Mouse (Mus musculus) mature B cell (primary cell): ENCODE results near the gene Cyp8b1.

Experiments used
- in situ Hi-C: fragments of 300-500 bp; cut with MboI; formaldehyde crosslinking; loops from 2 replicates; pipeline ENCODE4 v1.14.3; 2019

Cyp8b1 gene

DNA sequence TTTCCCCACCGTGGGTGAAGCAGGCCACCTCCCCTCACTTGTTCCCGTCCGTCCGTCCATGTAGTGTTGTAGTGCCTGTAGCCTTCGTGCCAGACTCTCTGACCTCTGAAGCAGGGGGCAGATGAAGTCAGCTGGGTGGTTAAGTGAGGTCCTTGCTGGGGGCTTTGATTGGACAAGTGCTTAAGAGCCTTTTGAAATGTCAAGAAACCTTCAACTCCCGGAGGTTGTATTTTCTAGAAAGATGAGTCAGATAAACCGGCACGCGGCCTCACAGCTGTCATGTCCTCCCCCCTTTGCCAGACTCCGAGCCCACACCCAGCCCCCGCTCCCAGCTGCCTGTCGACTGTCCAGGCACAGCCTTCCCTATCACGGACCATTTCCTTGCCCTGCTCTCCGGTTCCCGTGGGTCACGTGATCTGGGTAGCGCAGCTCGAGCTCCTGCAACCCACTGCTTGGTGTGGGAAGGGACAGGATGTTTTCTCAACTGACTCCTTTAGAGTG is 25.6 kb downstream of the Cyp8b1 start:
- in situ Hi-C loops: no loop called here

DNA sequence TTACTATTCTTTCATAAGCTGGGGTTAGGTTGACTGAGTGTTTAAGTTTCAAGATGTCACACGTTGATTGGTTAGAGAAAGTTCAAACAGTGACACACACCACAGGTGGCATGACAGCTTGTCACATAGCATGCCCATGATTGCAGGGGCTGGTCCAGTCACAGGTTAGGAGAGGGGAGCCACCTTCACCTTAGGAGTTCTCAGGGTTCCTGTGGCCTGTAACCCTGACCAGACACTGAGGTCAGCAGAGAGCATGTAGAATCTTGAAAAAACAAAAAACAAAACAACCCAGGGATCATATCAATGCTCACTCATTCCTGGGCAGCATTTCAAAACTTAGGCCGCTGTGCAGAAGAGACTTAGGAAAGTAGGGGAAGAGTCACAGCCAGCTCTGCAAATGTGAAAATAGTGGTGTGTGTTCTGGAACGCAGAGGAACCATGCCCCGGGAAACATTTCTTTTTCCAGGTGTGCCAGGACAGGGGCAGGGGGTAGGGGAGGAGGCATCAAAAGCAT is 26.1 kb downstream of the Cyp8b1 start:
- in situ Hi-C loops: no loop called here

DNA sequence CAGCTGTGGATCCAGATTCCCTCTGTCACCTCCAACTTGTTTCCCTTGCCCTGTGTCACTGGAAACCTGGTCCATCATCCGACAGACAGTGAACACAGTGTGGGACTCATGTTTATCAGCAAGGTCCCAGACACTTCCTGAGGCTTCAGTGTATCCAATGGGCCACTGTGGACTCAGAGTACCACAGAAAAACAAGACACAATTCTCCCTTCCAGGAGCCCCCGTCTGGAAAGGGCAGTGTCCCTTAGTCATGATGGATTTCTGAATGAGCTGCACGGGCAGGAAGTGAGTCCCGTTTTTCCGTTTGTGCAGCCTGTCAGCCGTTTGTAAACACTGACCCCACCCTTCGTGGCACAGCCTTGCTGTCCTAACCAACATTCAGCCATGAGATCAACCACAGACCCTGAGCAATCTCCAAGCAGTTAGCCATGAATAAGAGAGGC is 34.1 kb downstream of the Cyp8b1 start:
- in situ Hi-C loops: no loop called here

DNA sequence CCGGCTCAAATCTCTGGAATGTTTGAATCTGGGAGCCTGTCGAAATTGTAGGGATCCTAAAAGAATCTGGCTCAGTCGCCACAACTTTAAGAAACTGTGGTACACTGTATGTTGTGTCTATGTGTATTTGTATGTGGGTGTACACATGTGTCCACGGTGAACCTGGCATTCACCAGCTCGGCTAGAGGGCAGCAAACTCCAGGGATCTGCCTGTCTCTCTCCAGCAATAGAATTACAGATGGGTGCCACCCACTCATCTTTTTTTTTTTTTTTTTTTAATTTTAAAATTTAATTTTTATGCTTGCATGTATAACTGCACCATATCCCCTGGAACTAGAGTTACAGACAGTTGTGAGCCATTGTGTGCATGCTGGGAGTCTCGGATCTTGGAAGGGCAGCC is 34.8 kb downstream of the Cyp8b1 start:
- in situ Hi-C loops: no loop called here

DNA sequence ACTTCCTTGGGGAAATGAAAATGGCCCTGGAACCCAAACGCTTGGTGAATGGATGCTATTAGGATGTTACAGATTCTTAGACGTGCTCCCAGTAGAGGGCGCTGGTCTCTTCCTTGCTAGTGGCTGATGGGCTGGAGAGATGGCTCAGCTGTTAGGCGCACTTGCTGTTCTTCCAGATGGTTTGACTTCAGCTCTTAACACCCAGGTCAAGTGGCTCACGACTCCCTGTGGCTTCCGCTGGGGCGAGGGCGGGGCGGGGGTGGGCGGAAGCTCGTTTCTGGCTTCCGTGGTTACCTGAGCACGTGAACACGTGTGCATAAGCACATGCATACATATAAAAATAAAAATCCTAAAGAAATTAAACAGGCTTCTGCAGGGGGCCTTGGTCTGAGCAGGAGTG is 35.3 kb downstream of the Cyp8b1 start:
- in situ Hi-C loops: no loop called here

DNA sequence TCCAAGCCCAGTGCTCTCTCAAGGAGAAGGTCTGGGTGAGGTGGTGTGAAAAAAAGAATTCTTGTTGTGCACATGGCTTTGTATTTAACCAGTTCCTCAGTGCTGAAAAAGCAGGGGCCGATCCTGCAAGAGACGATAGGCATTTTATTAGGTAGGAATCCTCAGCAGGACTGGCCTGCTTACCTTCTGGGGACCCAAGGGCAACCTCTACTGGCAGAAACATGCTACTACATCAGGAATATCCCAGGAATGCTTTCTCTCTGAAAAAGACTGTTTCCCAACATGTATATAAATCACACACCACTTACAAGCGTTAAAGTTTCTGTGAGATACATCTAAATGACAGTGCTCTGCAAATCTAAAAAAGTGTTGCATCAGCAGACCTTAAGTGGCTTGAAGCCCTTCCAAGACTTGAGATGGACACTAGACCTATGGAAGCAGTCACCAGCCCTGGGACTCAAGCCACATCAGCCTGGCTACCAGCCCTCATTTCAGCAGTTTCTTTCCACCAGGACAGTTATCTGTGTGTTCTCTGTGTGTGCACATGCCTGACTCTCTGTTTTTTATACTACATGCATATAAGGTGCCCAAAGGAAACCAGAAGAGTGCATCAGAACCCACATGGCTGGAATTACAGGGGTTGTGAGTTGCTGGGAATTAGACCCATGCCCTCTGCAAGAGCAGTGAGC is 38.9 kb downstream of the Cyp8b1 start:
- in situ Hi-C loops: no loop called here

DNA sequence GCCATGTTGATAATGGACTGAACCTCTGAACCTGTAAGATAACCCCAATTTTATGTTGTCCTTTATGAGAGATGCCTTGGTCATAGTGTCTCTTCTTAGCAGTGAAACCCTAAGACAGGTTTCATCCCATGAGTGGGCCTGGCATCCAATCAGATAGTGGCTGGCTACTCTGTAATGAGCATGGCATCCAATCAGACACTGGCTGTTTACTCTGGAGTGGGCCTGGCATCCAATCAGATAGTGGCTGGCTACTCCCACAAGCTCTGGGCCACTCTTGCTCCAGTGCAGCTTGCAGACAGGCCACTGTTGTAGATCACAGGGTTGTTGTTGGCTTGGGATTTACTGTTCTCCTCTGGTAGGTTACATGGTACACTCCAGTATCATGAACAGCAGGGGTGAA is 42.5 kb downstream of the Cyp8b1 start:
- in situ Hi-C loops: no loop called here

DNA sequence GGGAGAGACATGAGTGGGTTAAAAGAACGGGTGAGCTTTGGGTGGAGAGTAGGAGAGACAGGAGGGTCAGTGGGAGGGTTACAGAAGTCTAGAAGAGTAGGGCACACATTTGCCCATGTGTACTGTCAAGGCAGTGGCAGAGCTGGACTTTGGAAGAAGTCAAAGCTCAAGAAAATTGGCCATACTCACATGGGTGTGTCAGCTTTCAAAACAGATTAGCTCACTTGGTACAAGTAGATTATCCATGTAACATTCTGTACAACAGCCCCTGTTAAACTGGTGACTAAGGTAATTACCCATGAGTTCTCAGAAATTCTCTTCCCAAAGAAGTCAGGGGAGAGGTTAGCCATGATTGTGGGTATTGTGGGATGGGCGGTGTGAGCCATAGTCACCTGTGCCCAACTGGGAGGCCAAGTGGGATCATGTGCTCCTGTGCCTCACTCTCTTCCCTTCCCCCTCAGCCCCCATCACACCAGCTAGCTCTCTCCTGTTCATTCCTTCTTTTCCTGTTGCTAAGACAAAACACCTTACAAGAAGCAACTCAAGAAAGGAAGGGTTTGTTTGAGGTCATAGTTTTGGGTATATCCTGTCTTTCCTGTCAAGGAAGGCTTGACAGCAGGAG is 43.9 kb downstream of the Cyp8b1 start:
- in situ Hi-C loops: no loop called here

DNA sequence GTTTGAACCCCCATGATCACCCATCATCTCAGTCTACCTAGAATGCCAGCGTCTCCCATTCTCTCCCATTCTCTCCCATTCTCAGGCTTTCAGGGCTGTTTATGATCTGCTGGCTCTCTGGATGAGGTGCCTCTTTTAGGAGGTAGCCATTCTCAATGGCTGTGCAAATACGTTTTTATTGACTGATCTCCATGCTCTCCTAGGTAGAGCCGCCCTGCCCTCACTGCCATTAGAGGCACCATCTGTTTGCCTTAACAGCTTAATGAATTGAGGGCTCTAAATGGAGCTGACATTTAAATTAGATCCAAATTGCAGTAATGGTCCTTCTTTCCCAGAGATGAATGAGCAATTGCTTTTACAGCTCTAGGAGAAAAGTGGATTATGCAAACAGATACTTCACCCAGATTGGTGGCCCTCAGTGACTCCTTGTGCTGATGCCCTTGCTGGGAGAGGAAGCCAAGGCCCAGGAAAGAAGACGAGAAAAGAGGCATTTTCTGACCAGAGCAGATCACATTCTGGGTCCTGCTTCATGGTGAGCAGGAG is 46.1 kb downstream of the Cyp8b1 start:
- in situ Hi-C loops: no loop called here

DNA sequence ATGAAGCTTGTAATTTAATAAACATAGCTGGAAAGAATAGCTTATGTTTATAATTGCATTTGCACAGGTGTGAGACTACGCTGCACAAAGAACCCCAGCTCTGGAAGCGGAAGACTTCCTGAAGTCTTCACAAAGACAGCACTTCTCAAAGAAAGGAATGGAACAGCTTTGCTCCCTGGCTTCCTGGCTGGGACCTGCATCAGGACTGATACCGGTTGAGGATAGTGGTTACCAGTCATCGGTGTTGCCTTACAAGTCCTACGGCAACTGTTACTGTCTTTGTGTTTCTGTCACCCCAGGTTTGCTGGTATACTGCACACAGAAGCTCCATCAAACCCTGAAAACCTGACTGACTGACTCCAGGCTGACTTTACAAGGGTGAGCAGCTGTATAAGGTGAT is 46.7 kb downstream of the Cyp8b1 start:
- in situ Hi-C loops: no loop called here

DNA sequence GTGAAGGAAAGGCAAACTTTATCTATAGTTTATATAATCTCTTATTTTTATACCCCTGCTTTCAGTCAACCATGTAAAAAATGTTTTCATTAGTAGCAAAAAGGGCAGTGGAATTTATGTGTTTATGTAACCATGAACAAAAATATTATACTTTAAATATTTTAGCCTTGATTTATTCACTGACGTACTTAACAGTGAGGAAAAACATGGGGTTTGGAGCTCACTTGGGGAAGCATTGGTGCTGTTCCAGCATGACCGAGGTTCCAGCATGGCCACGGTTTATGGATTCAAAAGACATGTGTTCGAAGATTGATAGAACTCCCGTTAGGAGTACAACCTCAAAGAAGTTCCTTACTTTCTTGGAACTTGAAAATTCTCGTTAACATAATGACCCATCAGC is 47.9 kb downstream of the Cyp8b1 start:
- in situ Hi-C loops: no loop called here

DNA sequence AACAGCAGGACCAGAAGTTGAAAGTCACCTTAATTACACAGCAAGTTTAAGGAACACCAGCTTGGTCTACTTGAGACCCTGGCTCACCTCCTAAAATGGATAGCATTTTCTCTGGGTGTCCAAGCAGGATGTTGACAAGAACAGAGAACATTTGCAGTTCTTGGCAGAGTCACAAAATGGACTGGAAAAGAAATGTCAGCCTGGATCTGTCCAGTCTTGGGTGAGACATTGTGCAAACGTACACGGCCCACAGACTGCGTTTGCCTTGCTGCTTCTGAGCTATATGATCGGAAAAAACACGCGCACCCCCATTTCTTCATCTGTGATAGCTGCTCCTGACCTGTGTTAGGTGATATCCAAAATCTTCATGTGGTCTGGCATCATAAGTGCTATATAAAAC is 48.5 kb downstream of the Cyp8b1 start:
- in situ Hi-C loops: no loop called here

DNA sequence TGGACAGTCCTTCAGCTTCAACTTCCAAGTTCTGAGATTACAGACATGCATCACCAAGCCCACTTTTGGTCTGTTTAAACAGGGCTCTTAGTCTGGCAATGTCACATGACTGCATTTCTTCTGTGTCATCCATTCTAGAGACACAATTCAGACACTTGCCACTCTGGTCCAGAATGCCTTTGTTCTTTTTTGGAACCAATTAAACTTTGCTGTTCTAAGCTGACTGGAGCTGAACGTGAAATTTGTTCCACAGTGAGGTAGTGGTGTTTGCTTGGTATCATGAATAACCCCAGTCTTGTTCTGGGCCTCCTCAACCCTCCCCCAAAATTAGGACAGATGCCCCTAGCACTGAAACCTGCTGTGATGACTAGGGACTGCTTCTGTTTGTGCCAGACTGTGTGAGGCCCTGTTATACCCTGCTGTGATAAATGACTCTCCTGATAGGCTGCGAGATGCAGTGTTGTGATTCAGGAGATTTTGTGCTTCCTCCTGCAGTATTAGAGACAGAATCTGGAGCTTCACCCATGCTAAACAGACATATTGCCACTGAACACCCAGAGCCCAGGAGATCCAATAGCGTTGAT is 50.6 kb downstream of the Cyp8b1 start:
- in situ Hi-C loops: no loop called here

DNA sequence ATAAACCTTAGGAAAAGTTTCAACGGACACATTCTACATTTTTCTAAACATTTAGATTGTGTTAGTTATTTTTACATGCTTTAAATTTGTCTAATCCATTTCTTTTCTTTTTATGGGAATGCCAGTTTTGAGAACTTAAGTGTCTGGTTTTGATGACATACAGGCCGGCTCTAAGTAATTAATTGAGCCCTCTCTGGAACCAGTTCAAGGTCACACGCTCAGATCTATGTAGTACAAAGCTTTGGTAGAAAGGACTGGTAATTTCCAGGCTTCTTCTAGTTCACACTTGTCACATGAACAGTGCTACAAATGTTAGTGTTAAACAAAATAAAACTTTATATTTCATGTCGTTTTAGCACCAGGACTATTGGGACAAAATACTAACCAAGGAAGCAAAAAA is 51.3 kb downstream of the Cyp8b1 start:
- in situ Hi-C loops: no loop called here
